Mouse (Mus musculus) heart, adult 2 months (tissue): ENCODE data around the gene Vwa5b2. TPM values are rescaled to one million over a fixed set of nuclear protein-coding genes. Genes with fewer than 3 reads are reported as not detected.

Source experiments
- DNase-seq, 2 experiments: peaks; one replicate each; pipeline ENCODE4 v3.0.0; 2021
- H3K27ac ChIP-seq: fragments of 200-600 bp; 2 replicates; pipeline ENCODE4 v1.8.1; 2022
- H3K27me3 ChIP-seq: fragments of 200-500 bp; 2 replicates; pipeline ENCODE4 v1.6.1; 2012; ENCODE audit warnings: mild to moderate bottlenecking, low read length, inconsistent platforms, mixed read lengths; ENCODE audit not compliant: control insufficient read depth, insufficient read depth
- H3K36me3 ChIP-seq: fragments of 200-500 bp; 2 replicates; pipeline ENCODE4 v1.6.1; 2012; ENCODE audit warnings: low read length, inconsistent platforms; ENCODE audit not compliant: control insufficient read depth, insufficient read depth
- H3K4me1 ChIP-seq: fragments of 200-500 bp; 2 replicates; pipeline ENCODE4 v1.6.1; 2011; ENCODE audit warnings: low read length; ENCODE audit not compliant: control insufficient read depth, insufficient read depth
- H3K4me3 ChIP-seq: fragments of 200-600 bp; 2 replicates; pipeline ENCODE4 v1.8.1; 2022
- H3K79me2 ChIP-seq: fragments of 200-500 bp; replicated peaks from 2 replicates; pipeline ENCODE4 v1.6.1; 2012; ENCODE audit warnings: mild to moderate bottlenecking, inconsistent platforms, low read length, moderate library complexity, mixed read lengths; ENCODE audit not compliant: control insufficient read depth, insufficient read depth
- H3K9ac ChIP-seq: fragments of 200-500 bp; 2 replicates; pipeline ENCODE4 v1.6.1; 2012; ENCODE audit warnings: low read depth, mild to moderate bottlenecking, control low read depth, inconsistent platforms, low read length, mixed read lengths
- CTCF ChIP-seq: fragments of 200-600 bp; IDR thresholded peaks from 2 replicates; pipeline ENCODE4 v1.8.1; 2022; ENCODE audit warnings: antibody characterized with exemption, mild to moderate bottlenecking, moderate library complexity
- EP300 ChIP-seq: fragments of 200-500 bp; IDR thresholded peaks from 2 replicates; pipeline ENCODE4 v1.6.1; 2011; ENCODE audit warnings: low read depth, low read length, control low read depth; ENCODE audit not compliant: insufficient read depth
- POLR2A ChIP-seq: fragments of 200-500 bp; IDR thresholded peaks from 2 replicates; pipeline ENCODE4 v1.6.1; 2011; ENCODE audit warnings: mild to moderate bottlenecking, low read depth, low read length, control low read depth; ENCODE audit not compliant: insufficient read depth
- WGBS: fragments of 180-500 bp; shearing (Covaris S2); methylation state at CpG from one replicate; pipeline ENCODE4 v1.1.7; 2018; 5-methylcytosine and 5-hydroxymethylcytosine counted together
- intact Hi-C: fragments of 180-260 bp; cut with DNase I; formaldehyde crosslinking; loops from one replicate; pipeline ENCODE4 v1.15.1; 2025
- long read RNA-seq: library from polyadenylated mRNA; stranded (forward); transcript quantifications from one replicate; pipeline ENCODE4 v2.0.0, GENCODE M21; 2021
- polyA plus RNA-seq: library from polyadenylated mRNA; depleted of rRNA; stranded (reverse); fragments of >200 nt; gene quantifications from 2 replicates; pipeline ENCODE4 v1.2.3, GENCODE M21; 2012; rRNA removed
- total RNA-seq, 2 experiments: library from RNA; stranded (reverse); gene quantifications; 2 replicates each; pipeline ENCODE4 v1.2.3; 2021

Vwa5b2 gene
- total RNA-seq (under 1 TPM in 1 of 2 experiments, not detected in 1; 0.18 TPM), polyA plus RNA-seq (0.06 TPM in 1 of 2 replicates, not detected in the other)
- long read RNA-seq, result 0 reads

- Histone ChIP-seq H3K27me3 (peaks cover 22% of the 10 kb centered on the region), H3K79me2 (no peaks in the 10 kb centered on the region), H3K4me1 (no peaks in the 10 kb centered on the region), H3K4me3 (peak within 1 kb of the TSS; percentile 28), H3K9ac (no peak within 1 kb of the TSS), H3K36me3 (no peaks in the 10 kb centered on the region), H3K27ac (no peak within 1 kb of the TSS)
- intact Hi-C loops, result no loop called here
- DNase-seq, result no peak
- no peak for TF ChIP-seq CTCF
- no peak for TF ChIP-seq POLR2A
- TF ChIP-seq EP300, result no peak
- 3% methylated on average over 24 of the region's 24 CpGs for WGBS
These were observed at the start of gene Vwa5b2 for GRCm38 (mm10) chr16:20589366-20589938. Gene Vwa5b2 (plus strand): TSS chr16:20589471.

GRCm38 (mm10) chr16:20539649-20540048 lies 49.6 kb upstream of the Vwa5b2 start:
- Histone ChIP-seq H3K4me3 (no peak overlapping the region), H3K36me3 (peaks cover 10% of the 10 kb centered on the region), H3K79me2 (peaks cover 7% of the 10 kb centered on the region), H3K4me1 (peaks cover 7% of the 10 kb centered on the region), H3K9ac (no peak overlapping the region), H3K27me3 (no peaks in the 10 kb centered on the region), H3K27ac (no peak overlapping the region)
- intact Hi-C loops, result loop anchor here (5.0 kb wide), 2 partner anchors 112 to 133 kb away; partner anchors contain the start of gene Abcc5
- DNase-seq, result no peak
- TF ChIP-seq EP300 (no peak), CTCF (no peak), POLR2A (no peak)
- WGBS, result 61% methylated on average over 3 of the region's 3 CpGs

GRCm38 (mm10) chr16:20540438-20540837 lies 48.8 kb upstream of the Vwa5b2 start:
- Histone ChIP-seq H3K27me3 (no peaks in the 10 kb centered on the region), H3K9ac (no peak overlapping the region), H3K36me3 (peaks cover 10% of the 10 kb centered on the region), H3K79me2 (peaks cover 7% of the 10 kb centered on the region), H3K4me3 (no peak overlapping the region), H3K27ac (no peak overlapping the region), H3K4me1 (peaks cover 7% of the 10 kb centered on the region)
- TF ChIP-seq POLR2A (no peak), EP300 (no peak), CTCF (no peak)
- no peak for DNase-seq
- intact Hi-C loops, result no loop called here
- WGBS, result 57% methylated on average over 4 of the region's 4 CpGs

- Histone ChIP-seq H3K9ac (no peak overlapping the region), H3K27me3 (no peaks in the 10 kb centered on the region), H3K27ac (no peak overlapping the region), H3K36me3 (peaks cover 3% of the 10 kb centered on the region), H3K79me2 (peaks cover 1% of the 10 kb centered on the region; the same call in 1 of the 2 replicates), H3K4me1 (peaks cover 6% of the 10 kb centered on the region), H3K4me3 (no peak overlapping the region)
- WGBS, result 88% methylated on average over 10 of the region's 10 CpGs
- DNase-seq, result no peak
- no peak for TF ChIP-seq POLR2A
- no peak for TF ChIP-seq EP300
- TF ChIP-seq CTCF, result no peak
- intact Hi-C loops, result loop anchor here (5.0 kb wide), 1 partner anchor 172 kb away; the partner anchor contains the start of genes Clcn2 and Polr2h
These were observed 43.6 kb upstream of the Vwa5b2 start for GRCm38 (mm10) chr16:20545696-20546095.

- peaks cover 6% of the 10 kb centered on the region for H3K4me1 ChIP-seq
- intact Hi-C loops, result loop anchor here (5.0 kb wide), 1 partner anchor 170 kb away; the partner anchor contains the start of genes Clcn2 and Polr2h
- DNase-seq, result no peak
- H3K9ac ChIP-seq, result no peak overlapping the region
- 53% methylated on average over 5 of the region's 5 CpGs for WGBS
- no peaks in the 10 kb centered on the region for H3K27me3 ChIP-seq
- no peak for TF ChIP-seq EP300
- no peak for TF ChIP-seq CTCF
- no peak for TF ChIP-seq POLR2A
- no peak overlapping the region; the same call in 1 of the 2 replicates for H3K4me3 ChIP-seq
- H3K36me3 ChIP-seq, result peaks cover 3% of the 10 kb centered on the region
- H3K27ac ChIP-seq, result no peak overlapping the region
- peaks cover 1% of the 10 kb centered on the region; the same call in 1 of the 2 replicates for H3K79me2 ChIP-seq
These were observed 41.8 kb upstream of the Vwa5b2 start for GRCm38 (mm10) chr16:20547423-20547822.
